Mouse (Mus musculus) MEL-GATA-1-ER (cell line): ENCODE measurements around the gene Dhx37.

Experiments
- DNase-seq: peaks from one replicate; pipeline ENCODE4 v3.0.0-alpha.2; 2012; ENCODE audit warnings: low read depth; ENCODE audit errors: extremely low read depth

Gene Dhx37

DNA sequence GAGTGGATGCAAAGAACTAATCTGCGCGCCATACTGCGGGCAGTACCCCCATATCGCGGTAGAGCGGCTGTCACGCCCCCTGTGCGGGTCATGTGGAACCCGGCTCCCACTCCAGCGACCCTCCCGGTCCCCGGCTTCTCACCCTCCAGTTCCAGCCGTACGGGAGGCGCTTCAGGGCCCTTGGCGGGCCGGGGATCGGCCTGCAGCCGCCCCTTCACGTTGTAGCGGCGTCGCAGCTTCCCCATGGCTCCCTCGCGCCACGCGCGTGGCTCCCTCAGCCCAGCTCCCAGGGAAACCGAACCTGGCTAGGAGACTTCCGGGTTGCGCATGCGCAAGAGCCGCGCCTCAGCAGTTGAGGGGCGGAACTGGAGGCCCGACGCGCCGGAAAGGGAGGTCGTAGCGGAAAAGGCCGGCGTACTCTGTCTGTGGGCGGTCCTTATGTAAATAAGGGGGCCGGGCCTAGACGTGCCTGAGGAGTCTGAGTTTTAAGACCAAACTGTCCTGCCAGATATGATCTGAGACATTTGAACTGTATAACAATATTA lies at the start of gene Dhx37:
TSS of gene Dhx37 (minus strand) at position 329 of the 545 bp plus-strand sequence.
- peak; percentile 88 for DNase-seq

DNA sequence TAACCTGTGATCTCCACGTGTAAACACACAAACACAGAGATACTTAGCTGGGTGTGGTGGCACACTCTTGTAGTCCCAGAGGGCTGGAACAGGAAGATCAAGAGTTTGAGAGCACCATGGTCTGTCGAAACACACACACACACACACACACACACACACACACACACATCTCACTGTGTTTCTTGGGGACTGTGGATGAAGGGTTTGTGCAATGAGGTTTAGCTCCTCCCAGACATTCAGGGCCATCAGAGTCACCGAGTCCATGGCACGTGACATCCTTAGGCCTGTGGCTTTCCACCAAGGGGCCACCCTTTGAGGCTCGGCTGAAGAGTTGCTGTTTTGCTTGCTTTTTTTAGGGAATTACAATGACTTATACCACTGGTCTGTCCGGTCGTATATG lies 48.6 kb upstream of the Dhx37 start:
- no peak for DNase-seq

DNA sequence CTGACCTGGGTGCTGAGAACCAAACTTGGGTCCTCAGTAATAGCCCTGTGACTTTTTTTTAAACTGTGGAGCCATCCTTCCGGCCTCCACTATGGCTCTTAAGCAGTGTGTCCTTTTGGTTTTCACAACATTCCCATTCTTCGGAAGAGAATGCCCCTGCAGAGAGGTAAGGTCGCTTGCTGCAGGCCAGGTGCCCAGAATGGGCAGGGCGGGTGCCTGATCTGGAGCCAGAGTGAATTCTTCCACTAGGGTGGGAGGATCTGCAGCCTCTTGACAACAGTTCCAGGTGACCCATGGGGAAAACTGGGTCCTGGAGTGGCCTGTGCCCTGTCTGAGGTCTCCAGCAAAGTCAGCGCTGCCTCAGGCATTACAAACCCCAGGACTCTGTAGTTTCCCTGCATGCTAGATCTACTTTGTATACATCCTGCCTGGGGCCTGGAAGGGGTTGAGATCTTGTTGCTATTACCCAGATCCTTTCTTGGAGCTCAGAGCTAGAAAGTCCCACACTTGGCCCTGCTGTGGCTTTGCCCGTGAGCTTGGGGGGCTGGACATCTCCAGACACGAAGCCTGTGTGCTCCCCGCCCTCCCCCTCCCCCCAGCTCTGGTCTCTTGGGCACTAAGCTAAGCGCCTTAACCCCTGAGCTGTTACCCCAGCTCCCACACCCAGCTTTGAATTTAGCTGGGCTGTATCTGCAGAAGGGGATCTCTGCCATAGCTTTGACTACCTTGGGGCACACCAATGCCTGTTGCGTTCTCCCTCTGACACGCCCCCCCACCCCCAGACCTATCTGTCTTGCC lies 46.7 kb upstream of the Dhx37 start:
- no peak for DNase-seq

DNA sequence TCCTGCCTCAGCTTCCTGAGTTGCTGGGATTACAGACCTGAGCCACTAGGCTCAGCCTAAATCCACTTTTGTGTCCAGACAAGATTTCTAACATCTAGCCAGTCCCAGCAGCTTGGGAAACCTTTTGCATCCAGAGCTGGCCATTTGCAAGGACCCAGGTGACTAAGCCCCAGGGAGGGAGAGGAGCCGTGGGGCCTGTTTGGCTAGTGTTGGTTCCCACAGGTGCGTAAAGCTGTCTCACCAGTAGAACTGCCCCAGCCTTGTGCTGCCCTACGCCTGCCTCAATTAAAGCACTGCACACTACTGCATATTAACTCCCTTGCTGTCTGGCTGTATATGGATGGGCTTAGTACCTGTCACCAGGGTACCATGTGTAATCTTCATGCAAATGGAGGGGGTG lies 45.5 kb upstream of the Dhx37 start:
- DNase-seq = no peak

DNA sequence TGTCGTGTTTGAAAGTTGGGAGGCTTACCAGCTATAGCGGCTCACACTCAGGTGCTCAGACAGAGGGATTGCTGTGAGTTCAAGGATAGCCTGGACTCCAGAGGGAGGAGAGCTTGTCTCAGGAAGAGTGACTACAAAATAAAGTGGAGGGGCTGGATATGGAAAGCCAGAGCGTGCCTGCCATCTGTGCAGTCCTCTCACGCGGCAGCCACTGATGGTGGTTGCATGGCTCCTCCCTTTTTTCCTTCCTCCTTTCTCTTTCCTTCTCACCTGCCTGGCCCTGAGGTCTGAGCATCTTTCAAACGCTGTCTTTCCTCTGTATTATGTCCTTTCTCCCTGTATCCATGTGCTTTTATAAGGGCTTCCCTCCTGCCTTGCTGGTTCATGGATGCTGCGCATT lies 44.1 kb upstream of the Dhx37 start:
- DNase-seq = no peak

DNA sequence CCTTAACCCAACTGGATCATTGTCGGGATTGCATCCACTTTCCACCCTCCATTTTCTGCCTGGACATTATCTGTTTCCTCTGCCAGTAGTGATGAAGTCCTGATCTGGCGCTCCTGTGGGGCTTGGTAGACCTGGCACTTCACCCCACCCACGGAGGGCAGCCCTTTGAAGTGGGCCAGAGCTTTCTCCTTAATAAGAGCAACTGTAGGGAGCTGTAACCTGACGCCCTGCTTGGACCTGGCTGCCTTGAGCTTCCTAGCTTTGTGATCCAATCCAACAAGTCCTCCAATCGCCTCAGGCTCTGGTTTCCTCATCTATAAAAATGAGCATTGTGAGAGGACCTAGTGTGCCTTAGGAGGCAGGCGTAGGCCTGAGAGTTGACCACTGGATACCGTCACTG lies 43.6 kb upstream of the Dhx37 start:
- DNase-seq = no peak

DNA sequence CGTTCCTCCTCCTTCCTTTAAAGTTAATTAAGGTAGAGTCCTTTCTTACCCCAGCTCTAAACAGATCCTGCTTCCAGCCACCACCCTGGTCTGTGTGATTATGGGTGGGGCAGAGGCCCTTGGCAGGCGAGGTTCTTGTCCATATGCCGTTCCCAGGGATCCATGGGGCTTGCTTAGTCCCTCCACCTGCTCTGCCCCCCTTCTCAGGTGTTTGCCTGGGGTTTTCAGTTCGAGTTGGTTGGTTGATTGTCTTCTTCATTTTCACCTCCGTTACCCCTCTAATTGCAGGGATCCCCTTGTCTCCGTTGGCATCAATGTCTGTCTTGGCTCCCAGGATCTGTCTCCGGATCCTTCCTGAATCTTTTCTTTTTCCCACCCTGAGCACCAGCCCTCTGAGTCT lies 42.9 kb upstream of the Dhx37 start:
- DNase-seq = no peak

DNA sequence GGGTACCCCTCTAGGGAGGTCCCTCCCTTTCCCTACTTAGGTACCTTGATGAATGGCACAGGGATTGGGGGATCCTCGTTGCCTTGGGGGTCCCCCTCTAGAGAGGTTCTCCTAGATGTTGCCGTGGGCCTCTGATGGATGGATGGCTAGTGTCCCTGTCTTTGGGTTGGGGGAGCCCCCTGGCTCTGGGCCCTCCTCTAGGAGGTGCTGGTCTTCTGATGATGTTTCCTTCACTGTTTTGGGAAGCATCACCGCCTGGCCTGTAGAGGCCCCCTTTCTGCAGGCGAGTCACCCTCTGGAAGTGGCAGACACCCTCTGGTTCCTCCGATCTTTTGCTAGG lies 42.3 kb upstream of the Dhx37 start:
- DNase-seq = no peak

DNA sequence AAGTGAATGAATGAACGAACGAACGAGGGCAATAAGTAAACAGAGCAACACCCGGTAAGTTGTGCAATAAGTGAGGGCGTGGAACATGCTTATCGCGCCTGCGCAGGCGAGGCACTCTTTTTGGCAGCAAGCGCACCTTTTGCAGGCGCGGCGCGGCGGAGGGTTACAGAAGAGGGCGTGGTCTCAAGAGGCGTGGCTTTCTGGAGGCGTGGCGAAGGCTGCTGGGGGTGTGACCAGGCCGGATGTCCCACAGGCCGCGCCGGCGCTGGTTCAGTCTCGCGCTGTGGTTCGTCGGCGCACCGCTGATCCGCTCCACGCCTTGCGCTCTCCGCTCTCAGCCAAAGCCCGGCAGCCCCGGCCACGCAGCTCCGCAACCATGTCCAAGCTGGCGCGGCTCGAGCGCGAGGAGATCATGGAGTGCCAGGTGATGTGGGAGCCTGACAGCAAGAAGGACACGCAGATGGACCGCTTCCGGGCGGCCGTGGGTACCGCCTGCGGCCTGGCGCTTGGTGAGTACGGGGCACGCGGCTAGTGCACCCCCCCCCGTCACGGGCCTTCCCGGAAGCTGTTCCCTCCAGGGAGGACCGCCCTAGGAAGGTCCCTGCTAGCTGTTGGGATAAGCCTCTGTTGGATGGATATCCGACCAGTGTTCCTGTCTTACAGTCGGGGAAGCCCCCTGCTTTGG lies 41.8 kb upstream of the Dhx37 start, which contains the start of gene Aacs:
TSS of gene Aacs (plus strand) at position 214 of the 685 bp plus-strand sequence.
- DNase-seq = peak; percentile 78

DNA sequence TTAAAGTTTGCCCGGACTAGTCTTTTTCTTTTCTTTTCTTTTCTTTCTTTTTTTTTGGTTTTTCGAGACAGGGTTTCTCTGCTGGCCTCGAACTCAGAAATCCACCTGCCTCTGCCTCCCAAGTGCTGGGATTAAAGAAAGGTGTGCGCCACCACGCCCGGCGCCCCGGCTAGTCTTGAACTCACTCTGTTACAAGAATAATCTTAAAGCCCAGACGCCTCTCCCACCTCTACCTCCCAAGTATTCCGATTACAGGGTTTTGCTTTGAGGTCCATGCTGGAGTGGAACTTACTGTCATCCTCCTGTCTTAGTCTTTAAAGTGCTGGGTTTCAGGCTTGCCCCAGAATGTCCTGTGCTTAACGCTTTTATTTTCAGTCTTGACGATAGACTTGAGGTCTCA lies 41.1 kb upstream of the Dhx37 start:
- DNase-seq = no peak

DNA sequence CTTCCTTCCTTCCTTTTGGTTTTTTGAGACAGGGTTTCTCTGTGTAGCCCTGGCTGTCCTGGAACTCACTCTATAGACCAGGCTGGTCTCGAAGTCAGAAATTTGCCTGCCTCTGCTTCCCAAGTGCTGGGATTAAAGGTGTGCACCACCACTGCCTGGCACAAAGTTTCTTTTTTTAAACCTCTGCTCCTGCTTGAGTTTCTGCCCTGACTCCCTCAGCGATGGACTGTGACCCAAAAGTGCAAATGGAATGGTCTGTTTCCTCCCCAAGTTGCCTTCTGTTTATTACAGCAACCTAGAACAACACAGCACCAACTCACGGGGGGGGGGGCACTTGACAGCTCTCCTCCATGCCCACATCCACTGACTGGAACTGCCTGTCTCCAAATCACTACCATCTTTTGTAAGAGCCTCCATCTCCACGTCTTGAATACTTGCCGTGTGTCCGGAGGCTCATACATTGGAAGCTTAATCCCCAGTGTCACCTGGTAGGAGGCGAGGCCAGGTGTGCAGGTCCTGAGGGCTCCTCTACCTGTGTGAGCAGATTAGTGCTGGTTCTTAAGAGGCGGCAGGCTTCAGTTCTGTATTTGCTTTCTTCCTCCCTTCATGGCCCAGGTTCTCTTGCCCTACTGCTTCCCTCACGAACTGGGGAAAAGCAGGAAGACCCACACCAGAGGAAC lies 39.0 kb upstream of the Dhx37 start:
- no peak for DNase-seq

DNA sequence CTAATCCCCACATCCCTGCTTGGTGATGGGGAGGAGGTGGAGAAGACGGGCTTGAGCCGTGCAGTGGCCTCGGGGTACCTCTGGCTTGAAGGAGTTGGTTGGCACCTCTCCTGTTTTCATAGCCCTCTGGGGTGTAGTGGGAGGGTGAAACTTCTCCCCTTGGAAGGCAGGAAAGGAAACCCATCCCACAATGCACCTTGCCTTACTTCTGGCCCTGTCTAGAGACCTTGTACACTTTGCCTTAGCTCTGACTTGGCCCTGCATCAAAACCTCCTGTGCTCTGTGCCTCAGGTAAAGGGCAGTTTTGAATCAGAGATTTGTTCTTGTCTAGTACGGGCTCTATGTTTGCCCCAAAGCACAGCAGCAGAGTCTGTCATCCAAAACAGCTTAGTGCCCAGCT lies 36.8 kb upstream of the Dhx37 start:
- no peak for DNase-seq

DNA sequence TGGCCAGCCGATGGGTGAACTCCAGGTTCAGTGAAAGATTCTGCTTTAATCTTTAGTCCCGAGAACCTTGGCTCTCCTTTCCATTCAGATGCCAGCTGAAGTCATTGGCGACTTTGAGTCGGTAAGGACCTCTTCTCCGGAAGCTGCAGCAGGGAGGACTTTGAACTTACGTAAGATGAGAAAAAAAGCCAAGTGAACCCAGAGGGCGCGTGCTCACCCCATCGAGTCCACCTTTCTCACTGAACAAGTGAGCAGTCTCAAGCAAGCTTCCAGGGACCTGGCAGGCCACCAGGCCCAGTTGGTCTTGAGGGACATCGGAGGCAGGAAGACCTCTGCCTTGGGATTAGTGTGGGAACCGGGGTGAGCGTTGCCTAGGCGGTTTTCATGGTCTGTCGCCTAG lies 33.3 kb upstream of the Dhx37 start:
- DNase-seq = no peak

DNA sequence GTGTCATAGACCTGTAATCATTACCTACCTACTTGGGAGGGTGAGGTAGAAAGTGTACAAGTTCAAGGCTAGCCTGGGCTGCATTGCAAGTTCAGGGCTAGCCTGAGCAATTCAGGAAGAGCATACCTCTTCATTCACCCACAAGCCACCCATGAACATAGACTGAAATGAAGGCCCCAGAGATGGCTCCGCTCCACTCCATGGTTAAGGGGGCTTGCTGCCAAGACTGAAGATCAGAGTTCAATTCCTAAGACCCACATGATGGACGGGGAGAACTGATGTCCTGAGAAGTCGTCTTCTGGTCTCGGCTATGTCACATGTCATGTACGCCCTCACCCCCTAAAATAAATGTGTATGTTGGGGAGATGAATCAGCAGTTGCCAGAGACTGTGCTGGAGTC lies 32.6 kb upstream of the Dhx37 start:
- no peak for DNase-seq

DNA sequence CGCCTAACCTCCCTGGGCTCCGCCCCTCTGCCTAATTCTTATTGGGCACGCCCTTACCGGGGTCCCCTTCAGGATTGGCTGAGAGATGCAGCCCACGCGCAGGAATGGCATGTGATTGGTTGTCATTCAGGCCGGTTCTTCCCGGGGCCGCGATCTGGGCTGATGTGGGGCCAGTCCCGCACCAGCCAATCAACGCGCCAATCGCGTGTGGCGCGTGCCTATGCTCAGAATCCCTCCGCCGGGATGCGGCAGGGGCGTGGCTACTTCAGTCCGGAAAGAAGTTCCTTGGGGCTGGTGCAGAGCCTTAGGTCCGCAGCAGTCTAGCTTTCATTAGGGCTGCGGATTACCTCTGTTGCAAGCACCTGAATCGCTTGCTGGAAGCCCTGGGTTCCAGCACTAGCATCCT lies 31.8 kb upstream of the Dhx37 start:
- DNase-seq = peak; percentile 98

DNA sequence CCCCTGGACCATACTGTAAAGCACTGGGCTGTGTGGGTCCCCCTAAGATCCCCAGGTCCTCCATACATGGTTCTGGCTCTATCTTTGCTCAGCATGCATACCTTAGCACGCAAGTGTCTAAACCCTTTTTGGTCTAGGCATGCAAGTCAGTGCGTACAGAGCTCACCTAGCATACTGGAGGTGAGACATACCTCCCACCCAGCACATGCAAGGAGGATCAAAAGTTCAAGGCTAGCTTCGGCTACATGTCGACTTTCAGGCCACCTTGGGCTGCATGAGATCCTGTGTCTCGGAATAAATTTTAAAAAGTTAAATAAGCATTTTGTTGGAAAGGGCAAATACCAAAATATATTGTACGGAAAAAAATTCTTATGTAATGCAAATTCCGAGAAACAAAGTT lies 31.3 kb upstream of the Dhx37 start:
- DNase-seq = no peak

DNA sequence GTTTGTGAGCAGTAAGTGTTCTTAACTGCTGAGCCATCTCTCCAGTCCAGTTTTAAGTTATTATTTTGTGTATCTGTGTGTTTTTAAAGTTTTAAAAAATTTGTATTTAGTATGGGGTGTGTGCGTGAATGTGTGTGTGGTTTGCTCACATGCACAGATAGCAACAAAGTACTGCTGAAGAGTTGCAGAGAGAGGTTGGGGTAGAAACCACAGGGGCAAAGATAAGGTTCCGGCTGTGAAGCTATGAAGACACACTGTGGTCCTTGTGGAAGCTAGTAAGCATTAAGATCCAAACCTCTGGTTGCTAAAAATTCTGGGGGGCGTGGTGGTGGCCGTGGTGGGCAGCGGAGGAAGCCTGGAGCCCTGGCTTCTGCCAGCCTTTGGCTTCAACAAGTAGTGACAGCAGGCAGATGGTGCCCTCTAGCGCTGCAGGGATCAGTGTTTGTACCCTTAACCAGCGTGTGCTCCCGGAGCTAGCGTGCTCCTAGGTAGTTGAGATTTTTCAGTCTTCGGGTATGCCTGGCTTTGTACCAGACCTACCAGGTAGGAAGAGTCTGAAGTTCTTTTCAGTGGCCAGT lies 28.0 kb upstream of the Dhx37 start:
- peak; percentile 76 for DNase-seq

DNA sequence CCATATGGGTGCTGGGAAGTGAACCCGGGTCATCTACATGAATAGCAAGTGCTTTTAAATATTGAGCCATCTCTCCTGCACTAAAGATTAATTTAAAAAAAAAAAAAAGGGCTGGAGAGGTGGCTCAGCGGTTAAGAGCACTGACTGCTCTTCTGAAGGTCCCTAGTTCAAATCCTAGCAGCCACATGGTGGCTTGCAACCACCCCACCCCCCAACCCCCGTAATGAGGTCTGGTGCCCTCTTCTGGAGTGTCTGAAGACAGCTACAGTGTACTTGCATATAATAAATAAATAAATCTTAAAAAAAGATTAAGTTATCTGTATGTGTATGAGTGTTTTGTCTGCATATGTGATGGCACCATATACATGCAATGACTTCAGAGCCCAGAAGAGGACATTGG lies 26.7 kb upstream of the Dhx37 start:
- no peak for DNase-seq

DNA sequence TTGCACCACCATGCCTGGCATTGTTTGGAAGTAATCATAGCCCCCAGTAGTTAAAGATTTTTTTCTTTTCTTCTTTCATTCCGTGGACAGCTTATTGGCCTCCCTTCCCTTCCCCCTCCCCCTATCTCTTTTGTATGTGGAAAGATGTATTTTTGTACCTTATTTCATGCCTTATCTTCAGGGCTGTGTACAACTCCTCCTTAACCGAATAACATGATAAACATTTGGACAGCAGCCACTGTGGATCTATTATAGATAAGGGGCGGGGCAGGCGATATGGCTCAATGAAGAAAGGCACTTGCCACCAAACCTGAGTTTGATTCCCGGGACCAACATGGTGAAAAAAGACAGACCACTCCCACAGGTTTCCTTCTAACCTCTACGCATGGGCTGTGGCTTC lies 23.6 kb upstream of the Dhx37 start:
- DNase-seq = no peak

DNA sequence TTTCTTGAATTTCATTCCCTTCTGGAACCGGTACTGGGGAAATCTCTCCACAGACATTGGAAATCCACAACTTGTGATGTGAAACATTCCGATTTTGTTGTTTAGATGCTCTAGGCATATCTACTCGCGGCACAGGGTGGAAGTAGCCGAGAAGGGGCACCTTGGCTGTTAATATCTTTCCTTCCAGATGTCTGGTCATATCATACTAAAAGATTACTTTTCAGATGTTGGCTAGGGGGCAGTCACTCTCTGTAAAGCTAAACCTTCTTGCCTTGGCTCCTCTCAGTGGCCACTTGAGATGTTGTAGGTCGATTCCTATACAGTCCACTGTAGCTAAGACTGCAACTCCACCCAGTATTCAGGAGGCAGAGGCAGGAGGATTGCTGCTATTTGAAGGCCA lies 22.2 kb upstream of the Dhx37 start:
- no peak for DNase-seq

DNA sequence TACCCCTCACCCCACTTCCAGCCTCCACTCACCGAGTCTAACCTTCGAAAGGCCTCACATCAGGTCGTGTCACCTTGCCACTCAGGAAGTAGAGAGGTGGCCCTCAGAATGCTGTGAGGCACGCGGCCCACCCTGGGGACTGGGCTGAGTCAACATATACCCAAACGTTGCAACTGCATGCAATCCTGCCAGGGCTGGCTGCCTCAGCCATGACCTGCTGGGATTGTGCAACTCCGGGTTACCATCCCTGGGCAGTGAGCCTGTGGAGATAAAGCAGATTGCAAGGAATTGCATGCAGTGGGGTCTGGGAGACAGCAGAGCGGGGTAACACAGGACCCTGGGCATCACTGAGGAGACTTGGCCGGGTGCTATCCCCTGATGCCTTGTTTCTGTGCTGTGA lies 18.7 kb upstream of the Dhx37 start:
- no peak for DNase-seq

DNA sequence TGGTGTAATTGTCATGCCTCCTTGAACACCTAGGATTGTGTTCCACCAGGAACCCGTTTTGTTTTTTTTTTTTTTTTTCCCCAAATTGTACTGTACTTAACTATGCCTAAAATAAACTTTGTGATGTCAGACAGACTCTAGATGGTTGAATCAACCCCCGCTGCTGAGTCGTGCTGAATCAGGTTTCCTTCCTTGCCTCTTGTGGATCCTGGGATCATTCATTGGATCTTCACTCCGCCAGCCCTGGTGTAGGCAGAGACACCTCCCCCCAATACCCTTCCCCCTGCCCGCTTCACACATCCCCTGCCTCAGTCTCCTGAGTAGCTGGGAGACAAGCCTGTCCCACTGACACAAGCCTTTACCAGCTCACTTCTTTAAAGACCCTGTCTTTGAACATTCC lies 15.4 kb upstream of the Dhx37 start:
- no peak for DNase-seq
